Mouse (Mus musculus) embryonic fibroblast, embryonic 13.5 days (primary cell): ENCODE measurements at regions not wholly inside any gene's neighbourhood (a gene's known extent, or its start where the extent isn't known, plus 50 kb on each side); places are given as distances from the start of the nearest gene placed in this dataset.

Experiments used
- CTCF ChIP-seq: IDR thresholded peaks from 2 replicates; pipeline ENCODE4 v1.5.1; 2011; ENCODE audit warnings: mild to moderate bottlenecking, control low read depth, low read length, moderate library complexity, borderline replicate concordance; ENCODE audit not compliant: insufficient read depth
- POLR2A ChIP-seq: IDR thresholded peaks from 2 replicates; pipeline ENCODE4 v1.6.1; 2011; ENCODE audit warnings: low read depth, mild to moderate bottlenecking, control low read depth, low read length, moderate library complexity

DNA sequence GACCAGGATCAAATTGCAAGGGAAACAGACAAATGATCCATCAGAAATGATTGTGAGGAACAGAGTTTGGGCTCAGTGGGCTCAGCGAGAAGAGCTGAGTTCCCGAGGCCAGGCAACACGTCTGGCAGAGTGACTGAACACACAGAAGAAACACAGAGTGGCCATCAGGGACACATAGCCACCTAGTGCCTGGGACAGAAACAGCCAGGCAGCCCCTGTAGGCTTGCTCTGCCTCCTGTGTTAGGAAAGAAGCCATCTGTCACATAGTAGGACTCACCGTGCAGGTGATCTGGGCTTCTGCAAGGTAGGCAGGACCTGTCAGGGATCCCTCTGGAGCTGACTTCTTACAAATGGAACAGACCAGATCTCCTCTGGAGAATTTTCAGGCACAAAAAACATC, 383.4 kb downstream of the Gm45692 start:
- TF ChIP-seq CTCF: no peak
- no peak for TF ChIP-seq POLR2A
